Mouse (Mus musculus) E14TG2a.4 (cell line): Measurements from ENCODE around the gene Ybey.

Experiments used
- H3K27me3 ChIP-seq: 2 replicates; pipeline ENCODE4 v1.6.1; 2014; ENCODE audit warnings: low read length, control low read depth; ENCODE audit not compliant: insufficient read depth
- H3K36me3 ChIP-seq: 2 replicates; pipeline ENCODE4 v1.6.1; 2014; ENCODE audit warnings: low read length, control low read depth; ENCODE audit not compliant: insufficient read depth
- H3K4me1 ChIP-seq: replicated peaks from 2 replicates; pipeline ENCODE4 v1.6.1; 2014; ENCODE audit warnings: low read depth, low read length, control low read depth
- H3K4me3 ChIP-seq: replicated peaks from 2 replicates; pipeline ENCODE4 v1.5.1; 2014; ENCODE audit warnings: mild to moderate bottlenecking, low read length
- H3K9me3 ChIP-seq: 2 replicates; pipeline ENCODE4 v1.6.1; 2014; ENCODE audit warnings: low read length, control low read depth
- CTCF ChIP-seq: conservative IDR thresholded peaks from 2 replicates; pipeline ENCODE4 v1.5.1; 2014; ENCODE audit warnings: low read length
- NANOG ChIP-seq: IDR thresholded peaks from 2 replicates; pipeline ENCODE4 v1.6.1; 2014; ENCODE audit warnings: borderline replicate concordance, low read length, mixed read lengths
- POU5F1 ChIP-seq: IDR thresholded peaks from 2 replicates; pipeline ENCODE4 v1.6.1; 2014; ENCODE audit warnings: low read length, borderline replicate concordance

The Ybey gene

DNA sequence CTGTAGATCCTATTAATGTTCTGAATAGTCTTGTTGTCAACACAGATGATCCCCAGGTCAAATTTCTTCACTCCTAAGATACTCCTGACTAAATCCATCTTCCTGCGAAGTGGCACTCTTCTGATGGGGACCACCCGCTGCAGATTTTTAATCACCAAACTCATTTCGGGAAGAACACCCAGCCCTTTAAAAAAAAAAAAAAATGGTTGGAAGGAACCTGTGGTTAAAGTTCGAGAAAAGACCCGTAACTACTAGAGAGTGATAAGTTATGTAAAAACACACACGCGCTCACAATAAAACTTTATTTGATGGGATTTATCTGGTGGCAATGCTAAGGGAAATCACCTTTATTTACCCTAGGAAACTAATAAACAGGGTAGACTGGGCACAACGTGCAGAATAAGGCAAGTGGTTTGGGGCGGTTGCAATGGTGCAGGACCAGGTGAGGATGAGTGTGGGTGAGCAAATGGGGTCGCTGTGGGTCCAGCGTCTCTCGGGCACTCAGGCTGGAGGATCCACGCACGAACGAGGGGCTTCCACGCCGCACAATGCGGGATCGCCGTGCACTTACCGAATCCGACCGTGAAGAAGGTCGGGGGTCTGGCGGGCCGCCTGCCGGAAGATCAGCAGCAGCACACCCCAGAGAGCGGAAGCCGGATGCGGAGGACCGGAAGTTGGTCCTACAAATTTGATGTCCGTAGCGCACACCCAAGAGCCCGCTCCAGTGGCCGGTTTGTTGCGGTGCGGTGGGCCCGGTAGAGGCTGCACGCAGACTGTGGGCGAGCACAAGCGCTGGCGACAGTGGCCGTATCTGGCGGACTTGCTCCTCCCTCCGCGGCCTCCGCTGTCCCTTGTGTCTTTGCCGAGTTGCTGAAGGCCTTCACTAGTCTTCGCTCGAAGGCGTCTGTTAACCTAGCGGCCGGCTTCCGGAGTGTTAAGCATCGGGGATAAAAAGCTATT lies at the start of gene Ybey, which contains the start of gene Mcm3ap:
Gene Ybey (minus strand): TSS at position 912 of the 960 bp plus-strand sequence.
Gene Mcm3ap (plus strand): TSS at position 725 of the 960 bp plus-strand sequence.
- Histone ChIP-seq H3K9me3 (no peaks in the 10 kb centered on the region), H3K36me3 (peaks cover 59% of the 10 kb centered on the region), H3K27me3 (no peaks in the 10 kb centered on the region), H3K4me3 (peak within 1 kb of the TSS; percentile 93), H3K4me1 (peaks cover 46% of the 10 kb centered on the region)
- no peak for TF ChIP-seq CTCF
- no peak for TF ChIP-seq NANOG
- TF ChIP-seq POU5F1: no peak

- TF ChIP-seq POU5F1 (no peak), CTCF (peak; percentile 91)
- Histone ChIP-seq H3K4me1 (no peaks in the 10 kb centered on the region), H3K27me3 (no peaks in the 10 kb centered on the region), H3K36me3 (peaks cover 78% of the 10 kb centered on the region), H3K9me3 (peaks cover 6% of the 10 kb centered on the region), H3K4me3 (no peak overlapping the region)
Observed at GRCm38 (mm10) chr10:76512965-76513583, 44.2 kb upstream of the Ybey start.

- no peaks in the 10 kb centered on the region for H3K9me3 ChIP-seq
- TF ChIP-seq CTCF (no peak), POU5F1 (no peak), NANOG (no peak)
- H3K27me3 ChIP-seq: no peaks in the 10 kb centered on the region
- H3K36me3 ChIP-seq: peaks cover 96% of the 10 kb centered on the region
- H3K4me1 ChIP-seq: no peaks in the 10 kb centered on the region
- no peak overlapping the region for H3K4me3 ChIP-seq
Observed at GRCm38 (mm10) chr10:76505865-76506264, 37.0 kb upstream of the Ybey start.

GRCm38 (mm10) chr10:76504271-76504943 lies 35.5 kb upstream of the Ybey start:
- H3K4me3 ChIP-seq: no peak overlapping the region
- TF ChIP-seq POU5F1 (no peak), NANOG (no peak), CTCF (no peak)

DNA sequence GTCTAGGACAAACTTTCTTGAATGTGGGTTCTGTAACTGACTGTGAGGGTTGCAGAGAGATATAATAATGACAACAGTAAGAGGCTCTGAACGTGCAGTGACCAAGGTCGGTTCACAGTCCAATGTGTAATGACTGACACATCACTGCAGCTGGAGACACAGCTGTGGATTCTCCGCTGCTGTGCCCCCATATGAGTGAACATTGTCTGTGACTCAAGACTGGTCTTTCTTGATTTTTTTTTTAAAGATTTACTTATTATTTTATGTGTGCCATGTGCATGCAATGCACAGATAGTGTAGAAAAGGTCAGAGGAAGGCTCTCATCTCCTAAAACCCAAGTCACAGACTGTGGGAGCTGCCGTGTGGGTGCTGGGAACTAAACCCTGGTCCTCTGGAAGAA lies 28.6 kb upstream of the Ybey start:
- Histone ChIP-seq H3K27me3 (no peaks in the 10 kb centered on the region), H3K4me1 (peaks cover 4% of the 10 kb centered on the region), H3K36me3 (peaks cover 95% of the 10 kb centered on the region), H3K9me3 (no peaks in the 10 kb centered on the region), H3K4me3 (no peak overlapping the region)
- TF ChIP-seq POU5F1: no peak
- no peak for TF ChIP-seq NANOG
- TF ChIP-seq CTCF: no peak

More at GRCm38 (mm10) chr10:76504271-76504943, 35.5 kb upstream of the Ybey start:
- H3K27me3 ChIP-seq: no peaks in the 10 kb centered on the region
- H3K4me1 ChIP-seq: no peaks in the 10 kb centered on the region
- peaks cover 96% of the 10 kb centered on the region for H3K36me3 ChIP-seq
- no peaks in the 10 kb centered on the region for H3K9me3 ChIP-seq

DNA sequence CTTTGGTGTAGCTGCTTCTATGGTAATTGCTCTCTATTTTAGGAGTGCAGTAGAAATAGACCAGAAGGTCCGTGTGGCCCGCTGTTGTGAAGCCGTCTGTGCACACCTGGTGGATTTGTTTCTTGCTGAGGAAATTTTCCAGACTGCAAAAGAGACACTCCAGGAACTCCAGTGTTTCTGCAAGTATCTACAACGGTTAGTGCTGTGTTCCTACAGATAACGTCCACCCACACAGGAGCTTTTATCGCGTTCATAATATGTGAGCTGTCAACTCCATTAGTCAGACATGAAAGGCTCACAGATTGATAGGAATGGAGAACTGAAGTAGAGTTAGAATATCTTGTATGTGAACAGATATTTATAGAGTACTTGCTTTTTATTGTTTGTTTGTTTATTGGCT lies 27.5 kb upstream of the Ybey start:
- no peak for TF ChIP-seq NANOG
- TF ChIP-seq CTCF: no peak
- no peak for TF ChIP-seq POU5F1
- H3K4me3 ChIP-seq: no peak overlapping the region
- H3K27me3 ChIP-seq: no peaks in the 10 kb centered on the region
- peaks cover 92% of the 10 kb centered on the region for H3K36me3 ChIP-seq
- no peaks in the 10 kb centered on the region for H3K9me3 ChIP-seq
- peaks cover 5% of the 10 kb centered on the region for H3K4me1 ChIP-seq

- TF ChIP-seq POU5F1 (no peak), NANOG (no peak), CTCF (no peak)
- Histone ChIP-seq H3K9me3 (no peaks in the 10 kb centered on the region), H3K4me1 (peaks cover 8% of the 10 kb centered on the region), H3K27me3 (no peaks in the 10 kb centered on the region), H3K36me3 (peaks cover 92% of the 10 kb centered on the region), H3K4me3 (no peak overlapping the region)
Observed at GRCm38 (mm10) chr10:76495501-76495900, 26.6 kb upstream of the Ybey start.

GRCm38 (mm10) chr10:76493527-76493926 lies 24.6 kb upstream of the Ybey start:
- no peak overlapping the region for H3K4me3 ChIP-seq
- H3K9me3 ChIP-seq: no peaks in the 10 kb centered on the region
- H3K4me1 ChIP-seq: peaks cover 8% of the 10 kb centered on the region
- TF ChIP-seq CTCF (no peak), POU5F1 (no peak), NANOG (no peak)
- H3K36me3 ChIP-seq: peaks cover 92% of the 10 kb centered on the region
- H3K27me3 ChIP-seq: no peaks in the 10 kb centered on the region

GRCm38 (mm10) chr10:76489205-76489604 lies 20.3 kb upstream of the Ybey start:
- TF ChIP-seq NANOG (no peak), POU5F1 (no peak), CTCF (no peak)
- H3K4me3 ChIP-seq: no peak overlapping the region
- no peaks in the 10 kb centered on the region for H3K27me3 ChIP-seq
- no peaks in the 10 kb centered on the region for H3K9me3 ChIP-seq
- H3K4me1 ChIP-seq: peaks cover 8% of the 10 kb centered on the region
- peaks cover 96% of the 10 kb centered on the region for H3K36me3 ChIP-seq
